Mouse (Mus musculus): ENCODE results near the gene Pcyt1a. TPM values are rescaled to one million over a fixed set of nuclear protein-coding genes. Genes with fewer than 3 reads are reported as not detected.

Pcyt1a gene
- total RNA-seq, 1 experiment from 2014 or later, result 75.3 TPM

- ATAC-seq (replicated peaks in 1 of 2; ENCODE audit: insufficient read depth in 1 of 2, low FRiP score in 2 of 2, low TSS enrichment in 1 of 2, low read depth in 1 of 2, poor library complexity in 2 of 2, severe bottlenecking in 2 of 2), result no peak
Observed at GRCm38 (mm10) chr16:32456761-32457160, 26.0 kb downstream of the Pcyt1a start.

- ATAC-seq (replicated peaks in 1 of 2; ENCODE audit: insufficient read depth in 1 of 2, low FRiP score in 2 of 2, low TSS enrichment in 1 of 2, low read depth in 1 of 2, poor library complexity in 2 of 2, severe bottlenecking in 2 of 2), result peak; percentile 56 to 75; a peak in 2 of 4 replicates
Observed at GRCm38 (mm10) chr16:32457589-32458386, 27.1 kb downstream of the Pcyt1a start.

- no peak for ATAC-seq (replicated peaks in 1 of 2; ENCODE audit: insufficient read depth in 1 of 2, low FRiP score in 2 of 2, low TSS enrichment in 1 of 2, low read depth in 1 of 2, poor library complexity in 2 of 2, severe bottlenecking in 2 of 2)
Observed at GRCm38 (mm10) chr16:32460518-32460917, 29.8 kb downstream of the Pcyt1a start.

- ATAC-seq (replicated peaks in 1 of 2; ENCODE audit: insufficient read depth in 1 of 2, low FRiP score in 2 of 2, low TSS enrichment in 1 of 2, low read depth in 1 of 2, poor library complexity in 2 of 2, severe bottlenecking in 2 of 2), result no peak
Observed at GRCm38 (mm10) chr16:32461713-32462112, 31.0 kb downstream of the Pcyt1a start.

GRCm38 (mm10) chr16:32462950-32463349, 32.2 kb downstream of the Pcyt1a start:
- ATAC-seq (replicated peaks in 1 of 2; ENCODE audit: insufficient read depth in 1 of 2, low FRiP score in 2 of 2, low TSS enrichment in 1 of 2, low read depth in 1 of 2, poor library complexity in 2 of 2, severe bottlenecking in 2 of 2), result no peak

GRCm38 (mm10) chr16:32463426-32463825, 32.7 kb downstream of the Pcyt1a start:
- ATAC-seq (replicated peaks in 1 of 2; ENCODE audit: insufficient read depth in 1 of 2, low FRiP score in 2 of 2, low TSS enrichment in 1 of 2, low read depth in 1 of 2, poor library complexity in 2 of 2, severe bottlenecking in 2 of 2), result no peak

GRCm38 (mm10) chr16:32464908-32465307, 34.2 kb downstream of the Pcyt1a start:
- ATAC-seq (replicated peaks in 1 of 2; ENCODE audit: insufficient read depth in 1 of 2, low FRiP score in 2 of 2, low TSS enrichment in 1 of 2, low read depth in 1 of 2, poor library complexity in 2 of 2, severe bottlenecking in 2 of 2), result no peak

GRCm38 (mm10) chr16:32468488-32468887, 37.8 kb downstream of the Pcyt1a start:
- ATAC-seq (replicated peaks in 1 of 2; ENCODE audit: insufficient read depth in 1 of 2, low FRiP score in 2 of 2, low TSS enrichment in 1 of 2, low read depth in 1 of 2, poor library complexity in 2 of 2, severe bottlenecking in 2 of 2), result peak; percentile 49 to 56; a peak in 2 of 4 replicates

- no peak for ATAC-seq (replicated peaks in 1 of 2; ENCODE audit: insufficient read depth in 1 of 2, low FRiP score in 2 of 2, low TSS enrichment in 1 of 2, low read depth in 1 of 2, poor library complexity in 2 of 2, severe bottlenecking in 2 of 2)
Observed at GRCm38 (mm10) chr16:32469404-32470105, 38.8 kb downstream of the Pcyt1a start.

GRCm38 (mm10) chr16:32472276-32473015, 41.7 kb downstream of the Pcyt1a start:
- no peak for ATAC-seq (replicated peaks in 1 of 2; ENCODE audit: insufficient read depth in 1 of 2, low FRiP score in 2 of 2, low TSS enrichment in 1 of 2, low read depth in 1 of 2, poor library complexity in 2 of 2, severe bottlenecking in 2 of 2)

GRCm38 (mm10) chr16:32477315-32477714, 46.6 kb downstream of the Pcyt1a start:
- ATAC-seq (replicated peaks in 1 of 2; ENCODE audit: insufficient read depth in 1 of 2, low FRiP score in 2 of 2, low TSS enrichment in 1 of 2, low read depth in 1 of 2, poor library complexity in 2 of 2, severe bottlenecking in 2 of 2), result no peak

GRCm38 (mm10) chr16:32479415-32479814, 48.7 kb downstream of the Pcyt1a start:
- no peak for ATAC-seq (replicated peaks in 1 of 2; ENCODE audit: insufficient read depth in 1 of 2, low FRiP score in 2 of 2, low TSS enrichment in 1 of 2, low read depth in 1 of 2, poor library complexity in 2 of 2, severe bottlenecking in 2 of 2)

- ATAC-seq (replicated peaks in 1 of 2; ENCODE audit: insufficient read depth in 1 of 2, low FRiP score in 2 of 2, low TSS enrichment in 1 of 2, low read depth in 1 of 2, poor library complexity in 2 of 2, severe bottlenecking in 2 of 2), result no peak
Observed at GRCm38 (mm10) chr16:32484431-32484871, 53.7 kb downstream of the Pcyt1a start.

- no peak for ATAC-seq (replicated peaks in 1 of 2; ENCODE audit: insufficient read depth in 1 of 2, low FRiP score in 2 of 2, low TSS enrichment in 1 of 2, low read depth in 1 of 2, poor library complexity in 2 of 2, severe bottlenecking in 2 of 2)
Observed at GRCm38 (mm10) chr16:32485209-32485608, 54.5 kb downstream of the Pcyt1a start.

GRCm38 (mm10) chr16:32486046-32486445, 55.3 kb downstream of the Pcyt1a start:
- no peak for ATAC-seq (replicated peaks in 1 of 2; ENCODE audit: insufficient read depth in 1 of 2, low FRiP score in 2 of 2, low TSS enrichment in 1 of 2, low read depth in 1 of 2, poor library complexity in 2 of 2, severe bottlenecking in 2 of 2)

GRCm38 (mm10) chr16:32487234-32488111, 56.8 kb downstream of the Pcyt1a start, which contains the start of gene Slc51a:
Slc51a (minus strand) TSS chr16:32487879.
- no peak; a peak in 1 of 4 replicates for ATAC-seq (replicated peaks in 1 of 2; ENCODE audit: insufficient read depth in 1 of 2, low FRiP score in 2 of 2, low TSS enrichment in 1 of 2, low read depth in 1 of 2, poor library complexity in 2 of 2, severe bottlenecking in 2 of 2)

GRCm38 (mm10) chr16:32488939-32489338, 58.2 kb downstream of the Pcyt1a start:
- no peak for ATAC-seq (replicated peaks in 1 of 2; ENCODE audit: insufficient read depth in 1 of 2, low FRiP score in 2 of 2, low TSS enrichment in 1 of 2, low read depth in 1 of 2, poor library complexity in 2 of 2, severe bottlenecking in 2 of 2)
